Mouse (Mus musculus) embryonic facial prominence, embryonic 12.5 days (tissue): ENCODE results near the gene H1f0. TPM values are rescaled to one million over a fixed set of nuclear protein-coding genes. Genes with fewer than 3 reads are reported as not detected.

ENCODE experiments used
- ATAC-seq: fragments of 200-750 bp; cut with Nextera tagmentation; 2 replicates; pipeline ENCODE4 v1.8.0; 2017; ENCODE audit not compliant: insufficient number of reproducible peaks, insufficient read depth, low FRiP score, low TSS enrichment
- H3K27ac ChIP-seq: fragments of 300-500 bp; sonication (generic); 2 replicates; pipeline ENCODE4 v1.5.1; 2016; ENCODE audit warnings: mild to moderate bottlenecking
- H3K27me3 ChIP-seq: fragments of 300-500 bp; sonication (generic); 2 replicates; pipeline ENCODE4 v1.6.1; 2016; ENCODE audit warnings: mild to moderate bottlenecking, moderate library complexity
- H3K36me3 ChIP-seq: fragments of 300-500 bp; sonication (generic); 2 replicates; pipeline ENCODE4 v1.6.1; 2016; ENCODE audit warnings: mild to moderate bottlenecking
- H3K4me1 ChIP-seq: fragments of 300-500 bp; sonication (generic); 2 replicates; pipeline ENCODE4 v1.6.1; 2016
- H3K4me2 ChIP-seq: fragments of 300-500 bp; sonication (generic); replicated peaks from 2 replicates; pipeline ENCODE4 v1.6.1; 2016; ENCODE audit warnings: mild to moderate bottlenecking, moderate library complexity
- H3K4me3 ChIP-seq: fragments of 300-500 bp; sonication (generic); 2 replicates; pipeline ENCODE4 v1.5.1; 2016; ENCODE audit warnings: mild to moderate bottlenecking
- H3K9ac ChIP-seq: fragments of 300-500 bp; sonication (generic); 2 replicates; pipeline ENCODE4 v1.6.1; 2016; ENCODE audit warnings: mild to moderate bottlenecking, moderate library complexity
- H3K9me3 ChIP-seq: fragments of 300-500 bp; sonication (generic); 2 replicates; pipeline ENCODE4 v1.6.1; 2016; ENCODE audit warnings: mild to moderate bottlenecking, moderate library complexity
- WGBS: fragments of 180-500 bp; shearing (Covaris S2); methylation state at CpG from one replicate; pipeline ENCODE4 v1.1.7; 2016; 5-methylcytosine and 5-hydroxymethylcytosine counted together
- polyA plus RNA-seq: library from polyadenylated mRNA; unstranded; fragments of >200 nt; fragmentation: Nextera tagmentation; extraction: Ambion mirVana; gene quantifications from 2 replicates; pipeline ENCODE4 v1.2.1, GENCODE M21; 2016

H1f0 gene
- polyA plus RNA-seq, 1 experiment from 2014 or later: 519 TPM

DNA sequence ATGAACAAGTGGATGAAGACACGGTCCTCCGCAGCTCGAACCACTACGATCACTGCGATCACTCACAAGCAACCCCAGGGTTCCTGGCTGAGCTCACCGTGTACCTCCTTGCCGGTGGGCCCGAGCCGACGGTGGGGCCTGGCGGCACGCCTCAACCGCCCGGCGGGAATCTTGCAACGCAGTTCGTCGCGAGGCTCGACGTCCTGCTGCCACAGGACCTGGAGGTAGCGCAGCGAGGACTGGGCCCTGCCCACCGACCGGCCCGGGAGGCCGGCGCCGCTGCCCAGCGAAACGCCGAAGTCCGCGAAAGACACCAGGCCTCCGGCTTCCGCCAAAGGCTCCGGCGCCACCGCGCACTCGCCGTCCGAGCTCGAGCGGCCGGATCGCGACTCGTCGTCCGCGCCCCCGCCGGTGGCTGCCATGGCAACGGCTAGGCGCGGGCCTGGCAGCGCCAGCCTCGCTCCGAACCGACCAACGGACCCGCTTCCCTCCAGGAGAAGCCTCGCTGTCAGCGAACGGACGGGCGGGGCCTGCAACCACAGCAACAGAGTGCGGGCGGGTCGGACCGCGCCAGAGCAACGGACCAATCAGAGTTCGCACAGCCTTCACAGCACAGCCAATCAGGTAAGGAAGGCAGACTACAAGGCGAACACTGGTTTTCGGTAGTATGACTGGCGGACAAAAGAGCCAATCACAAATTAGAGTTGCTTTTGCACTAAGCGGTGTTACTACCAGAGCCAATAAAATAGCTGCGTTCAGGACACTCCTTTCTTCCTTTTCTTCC is 34.3 kb downstream of the H1f0 start, which contains the start of gene Ankrd54:
Ankrd54 (minus strand) TSS at position 518 of the 784 bp plus-strand sequence.
- ATAC-seq: peak; percentile 100
- Histone ChIP-seq H3K4me1 (peaks cover 19% of the 10 kb centered on the region), H3K27me3 (no peaks in the 10 kb centered on the region), H3K4me2 (peak within 1 kb of the TSS; percentile 73), H3K36me3 (peaks cover 32% of the 10 kb centered on the region), H3K9me3 (no peaks in the 10 kb centered on the region), H3K27ac (peak within 1 kb of the TSS; percentile 67; the same call in 1 of the 2 replicates), H3K4me3 (peak within 1 kb of the TSS; percentile 93), H3K9ac (peak within 1 kb of the TSS; percentile 89)
- under 1% methylated on average over 80 of the region's 80 CpGs for WGBS

DNA sequence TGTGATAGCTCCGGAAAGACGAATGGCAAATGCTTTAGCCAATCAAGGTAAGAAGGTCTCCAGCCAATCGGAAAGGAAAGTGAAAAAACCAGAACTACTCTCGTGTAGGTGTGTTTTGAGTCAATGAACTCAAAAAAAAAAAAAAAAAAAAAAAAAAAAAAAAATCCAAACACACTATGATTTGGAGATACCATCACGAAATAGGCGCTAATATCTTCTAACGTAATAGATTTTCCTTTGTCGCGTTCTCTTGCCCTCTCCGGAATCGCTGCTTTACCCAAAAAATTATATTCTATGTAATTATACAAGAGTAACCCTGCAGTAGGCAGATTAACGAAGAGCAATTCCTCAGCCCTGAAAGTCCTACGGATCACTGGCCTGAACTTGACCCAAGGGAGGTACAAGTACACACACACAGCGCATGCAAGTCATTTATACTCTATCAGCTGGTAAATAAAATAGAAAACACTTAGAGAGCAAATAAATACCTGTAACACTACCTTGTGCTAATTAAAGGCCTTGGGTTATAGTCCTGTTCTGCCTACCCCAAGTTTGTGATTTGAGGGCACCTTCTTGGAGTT is 35.0 kb downstream of the H1f0 start:
- Histone ChIP-seq H3K27ac (no peak overlapping the region), H3K4me2 (peak overlapping the region; percentile 49), H3K9ac (no peak overlapping the region), H3K36me3 (peaks cover 25% of the 10 kb centered on the region), H3K9me3 (no peaks in the 10 kb centered on the region), H3K4me3 (peak overlapping the region; percentile 93), H3K27me3 (no peaks in the 10 kb centered on the region), H3K4me1 (peaks cover 19% of the 10 kb centered on the region)
- ATAC-seq: no peak
- 9% methylated on average over 14 of the region's 14 CpGs for WGBS

DNA sequence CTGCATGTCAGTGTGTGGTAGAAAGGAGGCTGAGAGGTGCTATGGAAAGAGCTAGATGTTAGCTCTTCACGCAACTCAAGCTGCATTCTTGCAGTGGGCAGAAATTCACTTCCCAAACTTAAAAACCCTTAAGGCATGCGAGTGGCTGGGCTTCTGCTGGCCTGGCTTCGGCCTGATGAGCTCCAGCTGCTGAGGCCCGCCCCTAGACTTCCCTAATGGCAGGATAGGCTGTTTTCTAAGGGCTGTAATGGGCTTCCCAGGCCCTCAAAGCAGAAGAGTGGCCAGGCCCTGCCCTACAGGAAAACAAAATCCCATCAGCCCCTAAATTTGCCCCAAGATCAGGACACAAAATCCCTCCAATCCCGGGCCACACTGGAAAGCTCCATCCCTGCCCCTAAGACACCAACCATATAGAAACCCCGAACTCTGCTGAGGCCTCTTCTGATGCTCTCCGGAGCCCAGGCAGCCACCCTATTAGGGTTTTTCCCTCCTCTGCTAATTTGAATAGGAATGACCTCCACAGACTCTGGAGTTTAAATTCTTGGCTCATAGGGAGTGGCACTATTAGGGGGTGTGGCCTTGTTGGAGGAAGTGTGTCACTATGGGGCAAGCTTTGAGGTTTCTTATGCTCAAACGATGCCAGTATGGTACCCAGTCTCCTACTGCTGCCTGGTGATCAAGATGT is 37.0 kb downstream of the H1f0 start:
- Histone ChIP-seq H3K4me3 (no peak overlapping the region), H3K9ac (no peak overlapping the region), H3K36me3 (peaks cover 8% of the 10 kb centered on the region), H3K27ac (no peak overlapping the region), H3K9me3 (no peaks in the 10 kb centered on the region), H3K4me2 (no peak overlapping the region), H3K27me3 (no peaks in the 10 kb centered on the region), H3K4me1 (peaks cover 19% of the 10 kb centered on the region)
- WGBS: 59% methylated on average over 8 of the region's 8 CpGs
- ATAC-seq: no peak

DNA sequence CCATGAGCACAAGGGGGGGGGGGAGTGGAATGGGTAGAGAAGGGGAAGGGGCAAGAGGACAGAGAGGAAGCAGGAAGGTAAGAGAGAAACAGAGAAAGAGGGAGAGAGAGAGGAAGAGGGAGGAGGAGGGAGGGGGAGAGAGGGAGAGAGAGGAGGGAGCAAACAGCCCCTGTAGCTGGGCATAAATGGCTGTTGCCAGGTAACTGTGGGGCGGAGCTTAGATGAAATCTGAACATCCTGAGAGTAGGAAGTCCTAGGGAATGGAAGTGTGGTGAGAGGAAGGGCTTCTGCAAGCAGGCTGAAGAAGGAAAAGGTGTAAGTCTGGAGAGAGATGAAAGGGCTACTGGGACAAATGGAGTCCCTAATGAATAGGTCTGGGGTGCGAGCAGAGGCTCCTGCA is 38.0 kb downstream of the H1f0 start:
- Histone ChIP-seq H3K9ac (no peak overlapping the region), H3K9me3 (no peaks in the 10 kb centered on the region), H3K27ac (no peak overlapping the region), H3K4me3 (no peak overlapping the region), H3K27me3 (no peaks in the 10 kb centered on the region), H3K4me1 (peaks cover 14% of the 10 kb centered on the region), H3K36me3 (no peaks in the 10 kb centered on the region), H3K4me2 (no peak overlapping the region)
- 35% methylated on average over 2 of the region's 2 CpGs for WGBS
- ATAC-seq: no peak

DNA sequence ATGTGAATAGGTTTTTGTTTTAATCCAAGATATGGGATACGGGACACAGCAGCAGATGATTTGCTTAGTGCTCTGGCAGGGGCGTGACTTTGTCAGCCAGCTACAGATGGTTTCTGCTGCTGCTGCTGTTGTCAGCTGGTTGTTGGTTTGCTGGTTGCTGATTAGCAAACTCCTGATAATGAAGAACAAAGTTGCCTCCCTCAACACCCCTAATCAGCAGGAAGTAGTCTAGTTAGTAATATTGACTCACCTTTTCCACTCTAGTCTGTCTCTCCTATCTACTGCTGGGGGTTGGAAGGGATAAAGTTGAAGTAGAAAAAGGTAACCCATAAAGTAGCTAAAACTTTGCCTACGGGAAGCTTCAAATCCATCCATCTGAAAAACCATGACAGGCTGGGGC is 39.4 kb downstream of the H1f0 start:
- Histone ChIP-seq H3K9me3 (no peaks in the 10 kb centered on the region), H3K36me3 (no peaks in the 10 kb centered on the region), H3K9ac (no peak overlapping the region), H3K27me3 (no peaks in the 10 kb centered on the region), H3K27ac (no peak overlapping the region), H3K4me1 (peaks cover 8% of the 10 kb centered on the region; the same call in 1 of the 2 replicates), H3K4me2 (no peak overlapping the region), H3K4me3 (no peak overlapping the region)
- no peak for ATAC-seq
- WGBS: 83% methylated on average over 3 of the region's 3 CpGs

DNA sequence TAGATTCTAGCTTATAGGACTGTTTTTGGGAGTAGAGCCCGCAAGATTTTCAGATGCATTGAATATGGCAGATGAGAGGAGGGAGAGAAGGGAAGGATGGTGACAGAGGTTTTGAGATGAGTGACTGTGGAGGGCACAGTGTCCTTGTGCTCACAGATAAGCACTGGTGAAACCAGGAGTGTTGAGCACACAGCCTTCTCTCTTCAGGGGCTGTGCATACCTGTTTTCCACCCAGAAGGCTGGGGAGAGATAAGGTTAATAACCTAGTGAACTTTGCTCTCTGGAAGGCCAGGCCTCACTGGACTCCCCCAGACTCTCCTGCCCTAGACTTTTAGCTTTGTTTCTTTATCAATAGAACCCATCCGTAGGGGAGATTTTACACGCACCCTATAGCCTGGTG is 40.2 kb downstream of the H1f0 start:
- Histone ChIP-seq H3K36me3 (no peaks in the 10 kb centered on the region), H3K27ac (no peak overlapping the region), H3K4me1 (peaks cover 8% of the 10 kb centered on the region; the same call in 1 of the 2 replicates), H3K9ac (no peak overlapping the region), H3K9me3 (no peaks in the 10 kb centered on the region), H3K27me3 (no peaks in the 10 kb centered on the region), H3K4me2 (no peak overlapping the region), H3K4me3 (no peak overlapping the region)
- no peak for ATAC-seq
- 79% methylated on average over 3 of the region's 3 CpGs for WGBS

DNA sequence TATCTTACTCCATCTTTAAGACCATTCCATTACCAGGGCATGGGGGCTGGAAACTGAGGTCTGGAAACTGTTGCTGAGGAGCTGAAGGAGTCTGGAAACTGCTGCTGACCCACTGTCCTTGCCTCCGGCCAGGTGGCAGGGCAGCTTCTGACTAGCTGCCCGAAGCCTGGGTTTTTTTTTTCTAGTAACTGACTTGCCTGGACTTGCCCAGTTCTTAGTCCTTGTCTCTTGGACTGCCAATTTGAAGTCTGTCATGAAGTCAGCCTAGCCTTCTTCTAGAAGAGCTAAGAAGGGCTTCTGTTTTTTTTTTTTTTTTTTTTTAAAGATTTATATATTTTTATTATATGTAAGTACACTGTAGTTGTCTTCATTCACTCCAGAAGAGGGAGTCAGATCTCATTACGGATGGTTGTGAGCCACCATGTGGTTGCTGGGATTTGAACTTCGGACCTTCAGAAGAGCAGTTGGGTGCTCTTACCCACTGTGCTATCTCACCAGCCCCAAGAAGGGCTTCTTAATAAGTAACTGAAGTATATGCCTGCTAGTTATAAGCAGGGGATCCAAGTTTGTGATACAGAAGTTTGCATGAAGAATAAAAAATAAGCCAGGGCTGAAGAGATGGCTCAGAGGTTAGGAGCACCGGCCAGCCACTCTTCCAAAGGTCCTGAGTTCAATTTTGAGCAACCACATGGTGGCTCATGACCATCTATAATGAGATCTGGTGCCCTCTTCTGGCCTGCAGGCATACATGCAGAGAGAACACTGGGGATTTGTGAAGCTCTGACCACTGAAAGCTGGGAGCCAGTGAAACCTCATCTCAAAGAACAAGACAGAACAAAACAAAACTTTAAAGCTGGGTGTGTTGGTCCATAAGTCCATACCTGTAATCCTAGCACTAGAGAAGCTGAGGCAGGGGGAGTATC is 43.1 kb downstream of the H1f0 start:
- Histone ChIP-seq H3K4me1 (peaks cover 11% of the 10 kb centered on the region), H3K9ac (no peak overlapping the region), H3K4me2 (no peak overlapping the region), H3K36me3 (peaks cover 4% of the 10 kb centered on the region), H3K4me3 (no peak overlapping the region), H3K27me3 (no peaks in the 10 kb centered on the region), H3K27ac (no peak overlapping the region), H3K9me3 (no peaks in the 10 kb centered on the region)
- no peak for ATAC-seq
- WGBS: 65% methylated on average over 5 of the region's 5 CpGs

DNA sequence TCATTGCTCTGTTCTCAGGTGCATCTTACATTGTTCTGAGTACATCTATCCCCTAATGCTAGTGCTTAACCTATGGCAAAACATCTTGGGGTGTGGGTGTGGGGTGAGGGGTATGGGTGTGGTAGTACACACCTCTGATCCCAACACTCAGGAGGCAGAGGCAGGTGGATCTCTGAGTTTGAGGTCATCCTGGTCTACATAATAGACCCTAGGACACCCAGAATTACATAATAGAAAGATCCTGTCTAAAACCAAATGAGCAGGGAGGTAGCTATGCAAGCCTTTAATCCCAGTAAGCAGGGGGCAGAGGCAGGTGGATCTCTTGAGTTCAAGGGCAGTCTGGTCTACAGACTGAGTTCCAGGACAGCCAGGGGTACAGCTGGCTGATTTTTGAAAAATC is 45.5 kb downstream of the H1f0 start:
- peaks cover 7% of the 10 kb centered on the region for H3K4me1 ChIP-seq
- no peak overlapping the region for H3K27ac ChIP-seq
- H3K36me3 ChIP-seq: peaks cover 26% of the 10 kb centered on the region
- no peaks in the 10 kb centered on the region for H3K9me3 ChIP-seq
- H3K4me3 ChIP-seq: no peak overlapping the region
- H3K9ac ChIP-seq: no peak overlapping the region
- no peak overlapping the region for H3K4me2 ChIP-seq
- ATAC-seq: no peak
- H3K27me3 ChIP-seq: no peaks in the 10 kb centered on the region

DNA sequence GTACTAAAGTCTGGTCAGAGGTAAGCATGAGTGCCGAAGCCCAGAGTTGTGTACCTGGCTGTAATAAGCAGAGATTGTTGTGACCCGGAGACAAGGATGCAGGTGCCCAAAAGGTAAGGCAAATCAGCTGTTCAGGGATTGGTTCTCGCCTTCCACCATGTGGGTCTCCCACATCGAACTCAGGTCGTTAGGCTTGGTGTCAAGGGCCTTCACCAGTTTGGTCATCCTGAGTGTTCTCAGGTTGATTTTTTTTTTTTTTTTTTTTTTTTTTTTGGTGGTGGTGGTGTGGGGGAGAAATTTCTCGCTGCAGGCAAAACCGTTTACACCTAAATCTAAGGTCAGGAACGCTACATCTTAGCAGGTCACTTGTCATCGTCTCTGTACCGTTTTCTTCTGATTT is 46.2 kb downstream of the H1f0 start:
- Histone ChIP-seq H3K27me3 (no peaks in the 10 kb centered on the region), H3K4me3 (peak overlapping the region; percentile 82), H3K4me2 (peak overlapping the region; percentile 72), H3K4me1 (peaks cover 7% of the 10 kb centered on the region), H3K27ac (peak overlapping the region; percentile 78), H3K9me3 (no peaks in the 10 kb centered on the region), H3K9ac (peak overlapping the region; percentile 75; the same call in 1 of the 2 replicates), H3K36me3 (peaks cover 33% of the 10 kb centered on the region)
- no peak for ATAC-seq
- whole genome bisulfite sequencing: 38% methylated on average over 10 of the region's 10 CpGs

DNA sequence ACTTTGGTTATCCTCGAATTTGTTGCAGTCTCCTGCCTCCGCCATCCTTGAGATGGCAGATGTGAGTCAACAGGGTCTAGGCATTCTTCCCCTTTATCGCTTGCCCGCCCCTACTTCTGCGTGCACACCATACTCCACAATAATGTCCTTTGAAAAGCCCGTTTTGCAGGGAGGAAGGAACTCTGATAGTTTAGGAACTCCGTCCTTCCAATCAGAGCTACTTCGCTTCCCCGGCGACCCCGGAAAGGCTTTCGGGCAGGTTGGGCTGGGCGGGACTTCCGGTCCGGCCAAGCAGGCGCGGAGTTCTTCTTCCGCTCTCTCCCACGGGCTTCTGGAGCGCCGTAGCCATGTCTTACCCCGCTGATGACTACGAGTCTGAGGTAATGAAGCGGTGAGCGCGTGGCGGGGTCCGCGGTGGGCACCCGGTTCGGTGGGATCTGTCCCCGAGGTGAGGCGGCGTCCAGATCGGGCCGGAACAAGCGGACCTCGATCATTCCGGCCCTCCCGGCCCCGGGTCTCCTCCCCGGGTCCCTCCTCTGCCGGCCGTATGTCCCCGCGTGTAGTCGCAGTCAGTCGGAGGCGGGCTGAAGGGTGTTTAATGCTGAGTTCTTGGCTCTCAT is 46.8 kb downstream of the H1f0 start, which contains the start of gene Eif3l:
Eif3l (plus strand) TSS at position 267 of the 620 bp plus-strand sequence.
- Histone ChIP-seq H3K9ac (peak within 1 kb of the TSS; percentile 75), H3K27me3 (no peaks in the 10 kb centered on the region), H3K4me3 (peak within 1 kb of the TSS; percentile 82), H3K27ac (peak within 1 kb of the TSS; percentile 78), H3K9me3 (no peaks in the 10 kb centered on the region), H3K4me2 (peak within 1 kb of the TSS; percentile 72), H3K4me1 (peaks cover 7% of the 10 kb centered on the region), H3K36me3 (peaks cover 39% of the 10 kb centered on the region)
- 0% methylated on average over 49 of the region's 49 CpGs for WGBS
- peak; percentile 71 for ATAC-seq
